Mouse (Mus musculus) myocyte (in vitro differentiated cells): ENCODE measurements around the gene Gm20696.

Experiments used
- E2F4 ChIP-seq: IDR thresholded peaks from one replicate; pipeline ENCODE4 v1.6.1; 2011; ENCODE audit warnings: mild to moderate bottlenecking, control low read depth, moderate library complexity; ENCODE audit not compliant: insufficient read depth
- MYOD1 ChIP-seq, 3 experiments: IDR thresholded peaks; one replicate each; pipeline ENCODE4 v1.6.1; 2011; ENCODE audit warnings: control low read depth in 2 of 3, low read depth in 2 of 3, mild to moderate bottlenecking in 2 of 3, moderate library complexity in 1 of 3; ENCODE audit not compliant: insufficient read length in 2 of 3, control insufficient read depth in 1 of 3
- MYOG ChIP-seq, 3 experiments: IDR thresholded peaks; one replicate each; pipeline ENCODE4 v1.6.1; 2011; ENCODE audit warnings: control low read depth in 2 of 3, low read depth in 2 of 3, mild to moderate bottlenecking in 2 of 3; ENCODE audit not compliant: insufficient read length in 2 of 3, control insufficient read depth in 1 of 3, insufficient read depth in 1 of 3
- POLR2A ChIP-seq: IDR thresholded peaks from one replicate; pipeline ENCODE4 v1.6.1; 2011; ENCODE audit warnings: low read depth, mild to moderate bottlenecking, control low read depth, moderate library complexity; ENCODE audit not compliant: insufficient read length
- POLR2AphosphoS2 ChIP-seq: IDR thresholded peaks from one replicate; pipeline ENCODE4 v1.6.1; 2011; ENCODE audit warnings: low read depth, control low read depth; ENCODE audit not compliant: insufficient read length
- TCF12 ChIP-seq: IDR thresholded peaks from one replicate; pipeline ENCODE4 v1.6.1; 2011; ENCODE audit warnings: mild to moderate bottlenecking, control low read depth; ENCODE audit not compliant: poor library complexity, insufficient read depth, severe bottlenecking

DNA sequence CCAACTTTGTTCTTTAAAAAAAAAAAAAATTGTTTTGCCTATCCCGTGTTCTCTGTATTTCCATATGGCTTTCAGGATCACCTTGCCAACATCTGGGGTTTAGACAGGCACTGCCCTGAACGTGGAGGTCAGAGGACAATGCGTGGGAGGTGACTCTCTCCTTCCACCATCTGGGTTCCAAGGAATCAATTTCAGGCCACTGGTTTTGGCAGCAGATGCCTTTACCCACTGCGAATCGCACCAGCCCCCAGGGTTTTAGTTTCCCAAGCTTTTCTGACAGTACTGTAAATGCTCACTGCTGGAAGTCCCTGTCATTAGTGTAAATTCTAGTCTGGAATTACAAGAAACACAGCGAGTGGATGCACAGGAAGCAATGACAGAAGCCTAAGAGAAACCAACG, 185.0 kb downstream of the Gm20696 start:
- TF ChIP-seq POLR2A (no peak), E2F4 (no peak), MYOG (IDR thresholded peaks at IDR 0.05; ENCODE audit: control insufficient read depth in 1 of 3, insufficient read depth in 1 of 3, insufficient read length in 2 of 3, low read depth in 2 of 3) (no peak), MYOD1 (IDR thresholded peaks at IDR 0.05; ENCODE audit: control insufficient read depth in 1 of 3, insufficient read length in 2 of 3, low read depth in 2 of 3) (no peak), TCF12 (no peak), POLR2AphosphoS2 (no peak)
